Mouse (Mus musculus) ES-CJ7 (cell line): ENCODE data around the gene Utf1.

Experiments
- DNase-seq: peaks from one replicate; pipeline ENCODE4 v3.0.0; 2011; ENCODE audit warnings: low read depth, low spot score

Gene Utf1

GRCm38 (mm10) chr7:139943674-139944281, at the start of gene Utf1:
Gene Utf1 (plus strand): TSS chr7:139943789.
- peak; percentile 96 for DNase-seq

- DNase-seq, result no peak
These were observed 48.7 kb upstream of the Utf1 start, which contains the start of gene Kndc1 for GRCm38 (mm10) chr7:139894655-139895557. Gene Kndc1 (plus strand): TSS chr7:139894696.

DNA sequence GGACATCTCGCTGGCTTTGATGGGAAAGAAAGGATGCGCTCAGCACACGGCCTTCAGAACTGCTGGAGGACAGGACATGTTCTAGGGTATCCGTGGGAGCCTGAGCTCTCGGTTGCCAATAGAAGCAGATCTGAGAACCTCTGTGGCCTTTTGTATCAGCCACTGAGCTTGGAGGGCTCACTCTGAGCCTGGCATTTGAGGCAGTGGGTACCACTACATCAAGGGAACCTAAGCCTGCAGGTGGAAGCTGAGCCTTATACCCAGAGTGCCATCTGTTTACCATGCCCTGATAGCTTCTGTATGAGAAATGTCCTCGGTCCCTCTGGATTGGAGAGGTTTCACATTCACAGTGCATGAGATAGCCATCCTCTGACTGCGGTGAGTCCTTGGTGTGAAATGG, 47.3 kb upstream of the Utf1 start:
- DNase-seq, result no peak

- DNase-seq, result no peak
These were observed 46.8 kb upstream of the Utf1 start for GRCm38 (mm10) chr7:139896796-139897195.

- DNase-seq, result no peak
These were observed 45.0 kb upstream of the Utf1 start for GRCm38 (mm10) chr7:139898606-139899005.

- DNase-seq, result no peak
These were observed 44.1 kb upstream of the Utf1 start for GRCm38 (mm10) chr7:139899505-139899904.

- no peak for DNase-seq
These were observed 43.1 kb upstream of the Utf1 start for GRCm38 (mm10) chr7:139900456-139900855.

- no peak for DNase-seq
These were observed 42.7 kb upstream of the Utf1 start for GRCm38 (mm10) chr7:139900896-139901295.

GRCm38 (mm10) chr7:139901981-139902380, 41.6 kb upstream of the Utf1 start:
- DNase-seq, result no peak

- DNase-seq, result no peak
These were observed 38.3 kb upstream of the Utf1 start for GRCm38 (mm10) chr7:139905261-139905660.

DNA sequence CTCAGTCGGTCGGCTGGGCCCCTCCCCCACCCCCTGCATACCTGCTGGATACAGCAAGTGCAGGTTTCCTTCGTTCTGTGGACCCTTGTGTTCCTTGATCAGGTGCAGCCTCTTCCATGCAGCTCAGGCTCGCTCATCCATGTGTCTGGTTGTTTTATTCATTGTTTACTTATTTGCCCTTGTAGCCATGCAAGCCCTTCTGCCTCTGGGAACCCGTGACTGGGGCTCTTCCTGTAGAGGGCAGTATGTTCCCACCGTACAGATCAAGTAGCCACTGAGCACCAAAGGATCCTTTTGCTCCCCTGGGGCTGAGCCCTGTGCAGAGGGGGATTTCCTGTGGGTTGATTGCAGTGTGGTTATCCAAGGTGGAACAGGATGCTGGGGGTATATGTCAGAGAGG, 37.9 kb upstream of the Utf1 start:
- DNase-seq, result peak; percentile 76

- DNase-seq, result no peak
These were observed 35.4 kb upstream of the Utf1 start for GRCm38 (mm10) chr7:139908176-139908575.

GRCm38 (mm10) chr7:139909469-139909868, 34.1 kb upstream of the Utf1 start:
- no peak for DNase-seq

GRCm38 (mm10) chr7:139910204-139910835, 33.3 kb upstream of the Utf1 start:
- no peak for DNase-seq

- peak; percentile 69 for DNase-seq
These were observed 29.2 kb upstream of the Utf1 start for GRCm38 (mm10) chr7:139914141-139915047.

GRCm38 (mm10) chr7:139915646-139916257, 27.8 kb upstream of the Utf1 start:
- DNase-seq, result peak; percentile 95

DNA sequence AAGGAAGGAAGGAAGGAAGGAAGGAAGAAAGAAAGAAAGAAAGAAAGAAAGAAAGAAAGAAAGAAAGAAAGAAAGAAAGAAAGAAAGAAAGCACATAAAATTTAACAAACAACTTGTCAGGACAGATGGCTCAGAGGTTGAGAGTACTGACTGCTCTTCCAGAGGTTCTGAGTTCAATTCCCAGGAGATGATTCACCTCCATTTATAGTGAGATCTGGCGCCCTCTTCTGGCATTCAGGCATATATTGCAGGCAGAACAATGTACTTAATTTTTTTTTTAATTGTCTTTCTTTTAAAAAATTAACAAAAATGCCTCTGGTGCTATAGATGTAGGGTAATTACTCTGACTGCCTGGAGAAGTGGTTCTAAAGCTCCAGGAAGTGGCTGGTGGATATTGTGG, 27.2 kb upstream of the Utf1 start:
- peak; percentile 61 for DNase-seq

DNA sequence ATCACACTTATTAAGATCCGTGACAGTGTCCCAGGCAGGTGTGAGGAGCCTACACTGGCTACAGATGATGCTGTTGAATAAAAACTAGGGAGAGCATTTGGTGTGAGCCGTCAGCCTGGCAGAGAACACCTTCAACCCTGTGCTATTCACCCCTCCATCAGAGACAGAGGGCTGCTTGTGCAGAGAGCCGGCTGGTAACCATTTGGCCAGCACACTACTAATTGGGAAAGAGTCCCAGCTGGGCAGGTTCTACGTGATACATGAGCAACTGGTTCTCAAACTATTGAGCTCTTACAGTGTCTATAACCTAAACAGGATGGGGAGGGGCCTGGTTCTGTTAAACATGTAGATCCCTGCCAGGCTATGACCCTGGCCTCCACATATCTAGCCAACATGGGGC, 25.3 kb upstream of the Utf1 start:
- DNase-seq, result no peak

DNA sequence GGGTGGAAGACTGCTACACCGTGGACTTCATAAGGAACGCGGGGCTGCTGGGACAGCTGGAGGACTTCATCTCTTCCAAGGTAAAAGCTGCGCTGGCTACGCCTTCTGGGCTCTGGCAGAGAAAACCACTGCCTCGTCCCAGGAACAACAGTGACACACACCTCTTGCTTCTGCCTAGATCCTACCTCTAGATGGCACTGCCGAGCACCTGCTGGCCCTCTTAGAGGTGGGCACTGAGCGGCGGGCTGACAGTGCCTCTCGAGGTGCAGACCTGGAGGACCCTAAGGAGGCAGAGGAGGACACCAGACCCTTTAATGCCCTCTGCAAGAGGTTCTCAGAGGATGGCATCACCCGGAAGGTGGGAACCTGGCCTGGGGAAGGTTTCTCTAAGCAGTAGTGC, 12.9 kb upstream of the Utf1 start:
- DNase-seq, result peak; percentile 68

DNA sequence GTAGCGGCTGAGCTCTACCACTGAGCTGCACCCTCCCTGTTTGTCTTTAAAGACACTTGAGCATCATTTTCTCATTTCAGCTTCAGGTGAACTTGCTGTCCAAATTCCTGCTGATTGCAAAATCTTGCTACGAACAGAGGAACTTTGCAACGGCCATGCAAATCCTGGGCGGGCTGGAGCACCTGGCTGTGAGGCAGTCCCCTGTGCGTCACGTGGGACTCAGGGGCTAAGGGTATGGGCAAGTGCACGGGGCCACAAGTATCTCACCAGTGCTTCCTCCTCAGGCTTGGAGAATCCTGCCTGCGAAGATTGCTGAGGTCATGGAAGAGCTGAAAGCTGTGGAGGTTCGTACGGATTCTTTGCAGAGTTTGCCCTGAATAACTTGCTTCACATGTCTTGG, 6.9 kb upstream of the Utf1 start:
- DNase-seq, result no peak

GRCm38 (mm10) chr7:139937138-139937537, 6.5 kb upstream of the Utf1 start:
- no peak for DNase-seq
